ENCODE assay signal across 8 mouse cellular contexts in genomic region chr19:38395701-38396632, GRCm38 (mm10). TPM values are rescaled to one million over a fixed set of nuclear protein-coding genes. Genes with fewer than 3 reads are reported as not detected.
DNase-seq lines count a peak whose midpoint lies in the region; ATAC-seq lines count a peak whose summit lies in the region.

Slc35g1 (plus strand) TSS chr19:38395980.

- H3K4me2 ChIP-seq in forebrain, embryonic 12.5 days: peak within 1 kb of the TSS; percentile 78

- 0 out of 2 replicates have a peak, but pooled peaks cover 3% of the 10 kb centered on the region for H3K36me3 ChIP-seq in forebrain, embryonic 12.5 days (replicated peaks)

- peaks cover 15% of the 10 kb centered on the region for H3K4me1 ChIP-seq in forebrain, embryonic 12.5 days

- ATAC-seq in cerebellum, adult (ENCODE audit: insufficient number of reproducible peaks, low FRiP score, low TSS enrichment): peak; percentile 89
- ATAC-seq in forebrain, embryonic 12.5 days (ENCODE audit: low FRiP score): peak; percentile 92

- peak within 1 kb of the TSS; percentile 76 for H3K4me3 ChIP-seq in forebrain, embryonic 12.5 days (replicated peaks)

- peak within 1 kb of the TSS; percentile 72 for H3K9ac ChIP-seq in forebrain, embryonic 12.5 days

- intact Hi-C loops in heart, postnatal 10 days (cut with DNase I): no loop called here

- H3K27ac ChIP-seq in forebrain, embryonic 12.5 days: peak within 1 kb of the TSS; percentile 25; the same call in 1 of the 2 replicates

- peak; percentile 86 for DNase-seq in Muller cell, postnatal 12 days (ENCODE audit: inconsistent ontology term)
- peak; percentile 48 to 59 for DNase-seq in heart, postnatal 10 days
- peak; percentile 37 to 43 for DNase-seq in layer of hippocampus, postnatal 14 days (ENCODE audit: low spot score in 2 of 2)
- DNase-seq in lung, postnatal 10 days: peak; percentile 48
- peak; percentile 91 for DNase-seq in retina, postnatal 1 day
- peak; percentile 50 to 68 for DNase-seq in thymus, postnatal 36 days

- no peaks in the 10 kb centered on the region for H3K9me3 ChIP-seq in forebrain, embryonic 12.5 days

- no peaks in the 10 kb centered on the region for H3K27me3 ChIP-seq in forebrain, embryonic 12.5 days

- WGBS in forebrain, embryonic 12.5 days: under 1% methylated on average over 82 of the region's 90 CpGs

RNA-seq across cellular contexts. Expression of gene Slc35g1, which starts in this region (rescaled TPM):
- polyA plus RNA-seq in forebrain, embryonic 12.5 days (2016; fragmentation: Nextera tagmentation; extraction: Ambion mirVana): 4.7 and 5.1 TPM in 2 replicates
- total RNA-seq in heart, postnatal 10 days (2021): 1 to 10 TPM; 1.6 to 1.9 TPM
- 1 to 10 TPM; 3.3 to 3.8 TPM for total RNA-seq in layer of hippocampus, postnatal 14 days (2021)

Comparison
In these comparisons a context has a peak if more than half of its experiments do, and no peak if none do; other contexts are left out.
1. Peak in every context shown above with its lines: DNase-seq, ATAC-seq, H3K4me3 ChIP-seq and H3K27ac ChIP-seq.
2. DNase-seq: peak in every context shown above with its lines; median percentile 91 in retina, postnatal 1 day; 86 in Muller cell, postnatal 12 days; 59 in thymus, postnatal 36 days; 54 in heart, postnatal 10 days; 48 in lung, postnatal 10 days; 40 in layer of hippocampus, postnatal 14 days.